Mouse (Mus musculus): ENCODE data around the gene Coro6.

GRCm38 (mm10) chr11:77514281-77514831 lies 52.1 kb downstream of the Coro6 start:
- TF ChIP-seq POLR2A (IDR thresholded peaks at IDR 0.05; ENCODE audit: control insufficient read depth in 1 of 2, insufficient read depth in 1 of 2, low read depth in 1 of 2, low read length in 2 of 2, poor library complexity in 1 of 2) (no peak; a peak in 1 of 4 replicates), HCFC1 (IDR thresholded peaks at IDR 0.05; ENCODE audit: low read depth, low read length) (no peak), UBTF (IDR thresholded peaks at IDR 0.05; ENCODE audit: borderline replicate concordance, insufficient read depth, low read depth, low read length) (no peak), GABPA (IDR thresholded peaks at IDR 0.05; ENCODE audit: low read depth, low read length) (no peak), CTCF (IDR thresholded peaks at IDR 0.05 in 2 of 3, conservative IDR thresholded peaks at IDR 0.05 in 1 of 3; ENCODE audit: control insufficient read depth in 1 of 3, insufficient read depth in 1 of 3, low read depth in 2 of 3, low read length in 3 of 3, poor library complexity in 1 of 3, severe bottlenecking in 1 of 3) (no peak), POLR2AphosphoS2 (IDR thresholded peaks at IDR 0.05; ENCODE audit: low read length) (no peak), EP300 (IDR thresholded peaks at IDR 0.05; ENCODE audit: low read depth in 1 of 2, low read length in 2 of 2) (0 out of 4 replicates have a peak, but pooled peaks of 1 of the 2 experiments have one; percentile 22), ZKSCAN1 (IDR thresholded peaks at IDR 0.05; ENCODE audit: low read depth, low read length) (no peak), JUND (IDR thresholded peaks at IDR 0.05; ENCODE audit: low read depth, low read length) (no peak), TCF12 (IDR thresholded peaks at IDR 0.05; ENCODE audit: low read depth, low read length) (0 out of 2 replicates have a peak, but pooled peaks have one; percentile 56), KAT2A (conservative IDR thresholded peaks at IDR 0.05; ENCODE audit: low read depth, low read length) (no peak)
